Mouse (Mus musculus) hematopoietic stem cell, adult 5-6 weeks (primary cell): ENCODE measurements around the gene Slc30a6. TPM values are rescaled to one million over a fixed set of nuclear protein-coding genes. Genes with fewer than 3 reads are reported as not detected.

Experiments
- total RNA-seq: library from RNA; stranded (forward); fragments of 172-1452, 232-1000 nt; gene quantifications from 2 replicates; pipeline ENCODE4 v1.2.3, GENCODE M21; 2017

Gene Slc30a6
- total RNA-seq, 1 experiment from 2014 or later, result 12.9 TPM

Other genes starting within 250 kb of the Slc30a6 start
- 93.2 and 131 TPM in 2 replicates for gene Memo1, start 100.1 kb upstream of the Slc30a6 start, total RNA-seq
- 120 and 150 TPM in 2 replicates for gene Dpy30, start 71.7 kb upstream of the Slc30a6 start, total RNA-seq
- 64.4 and 74.5 TPM in 2 replicates for gene Spast, start 56.6 kb upstream of the Slc30a6 start, total RNA-seq
- 1.7 and 3.2 TPM in 2 replicates for gene Nlrc4, start 63.5 kb downstream of the Slc30a6 start, total RNA-seq
- 45.7 and 57.2 TPM in 2 replicates for gene Yipf4, start 93.9 kb downstream of the Slc30a6 start, total RNA-seq
- gene Birc6, start 132.7 kb downstream of the Slc30a6 start, total RNA-seq, result 174 and 195 TPM in 2 replicates